Mouse (Mus musculus): ENCODE data around the gene Hist1h2ba.

GRCm38 (mm10) chr13:23913791-23914306, 20.1 kb downstream of the Hist1h2ba start:
- TF ChIP-seq GATA1 (IDR thresholded peaks at IDR 0.05; ENCODE audit: borderline replicate concordance, low read length) (no peak), CTCF (IDR thresholded peaks at IDR 0.05; ENCODE audit: low read depth, low read length) (no peak), TAL1 (conservative IDR thresholded peaks at IDR 0.05; ENCODE audit: low read depth, low read length) (no peak), POLR2AphosphoS5 (IDR thresholded peaks at IDR 0.05; ENCODE audit: insufficient replicate concordance, low read depth, low read length) (no peak), GATA2 (IDR thresholded peaks at IDR 0.05; ENCODE audit: borderline replicate concordance, low read depth, low read length) (no peak)
